Mouse (Mus musculus): ENCODE results near the gene Plac1. TPM values are rescaled to one million over a fixed set of nuclear protein-coding genes. Genes with fewer than 3 reads are reported as not detected.
"Not testable (repeated sequence)": the region's sequence is repeated elsewhere in the genome, so short reads cannot be mapped to it uniquely, and the experiment has no call there.

The Plac1 gene
- 0.75 TPM in 1 of 2 replicates, not detected in the other for polyA plus RNA-seq (2015; fragmentation: Nextera tagmentation; extraction: Ambion mirVana)

GRCm38 (mm10) chrX:53240011-53240410 is at the start of gene Plac1:
Gene Plac1 (minus strand): TSS chrX:53240111.
- H3K9me3 ChIP-seq (ENCODE audit: control insufficient read depth, low read length) = no peaks in the 10 kb centered on the region
- no peaks in the 10 kb centered on the region for H3K4me1 ChIP-seq (replicated peaks; ENCODE audit: control insufficient read depth, insufficient read depth, low read length)
- no peak within 1 kb of the TSS for H3K27ac ChIP-seq (ENCODE audit: low read length)
- H3K36me3 ChIP-seq (ENCODE audit: control insufficient read depth, insufficient read depth) = no peaks in the 10 kb centered on the region
- no peak within 1 kb of the TSS for H3K4me2 ChIP-seq (ENCODE audit: low read length)
- H3K9ac ChIP-seq (replicated peaks; ENCODE audit: low read depth, low read length) = no peak within 1 kb of the TSS
- WGBS = 75% methylated on average over 4 of the region's 4 CpGs
- no peak within 1 kb of the TSS for H3K4me3 ChIP-seq (replicated peaks; ENCODE audit: low read length)
- no peak for ATAC-seq
- no peaks in the 10 kb centered on the region for H3K27me3 ChIP-seq (replicated peaks; ENCODE audit: control insufficient read depth, insufficient read depth, low read length)

GRCm38 (mm10) chrX:53287924-53288323 is 48.0 kb upstream of the Plac1 start:
- Histone ChIP-seq H3K9ac (replicated peaks; ENCODE audit: low read depth, low read length) (no peak overlapping the region), H3K36me3 (ENCODE audit: control insufficient read depth, insufficient read depth) (no peaks in the 10 kb centered on the region), H3K4me1 (replicated peaks; ENCODE audit: control insufficient read depth, insufficient read depth, low read length) (no peaks in the 10 kb centered on the region), H3K4me2 (ENCODE audit: low read length) (no peak overlapping the region), H3K4me3 (replicated peaks; ENCODE audit: low read length) (no peak overlapping the region), H3K27ac (ENCODE audit: low read length) (no peak overlapping the region), H3K27me3 (replicated peaks; ENCODE audit: control insufficient read depth, insufficient read depth, low read length) (no peaks in the 10 kb centered on the region), H3K9me3 (ENCODE audit: control insufficient read depth, low read length) (no peaks in the 10 kb centered on the region)
- ATAC-seq = no peak
- whole genome bisulfite sequencing = 71% methylated on average over 5 of the region's 5 CpGs

DNA sequence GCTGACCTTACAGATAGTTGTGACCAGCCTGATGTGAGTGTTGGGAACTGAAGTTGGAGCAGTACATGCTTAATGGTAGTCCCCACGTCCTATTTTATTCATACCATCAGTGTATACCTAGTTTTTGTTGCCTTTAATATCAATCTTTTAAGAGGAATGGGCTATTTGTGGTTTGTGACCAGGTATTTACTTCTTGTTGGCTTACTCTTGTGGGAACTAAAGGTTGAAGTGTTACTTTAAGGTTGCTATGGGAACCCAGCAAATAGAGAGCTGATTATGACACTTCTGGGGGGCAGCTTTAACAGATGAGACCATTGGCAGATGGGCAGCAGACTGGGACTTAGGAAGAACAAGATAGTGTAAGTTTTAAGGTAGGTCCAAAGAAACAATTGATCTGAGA is 33.2 kb upstream of the Plac1 start, which contains the start of gene Fam122c:
Fam122c (plus strand) TSS at position 301 of the 400 bp plus-strand sequence.
- H3K27me3 ChIP-seq (replicated peaks; ENCODE audit: control insufficient read depth, insufficient read depth, low read length) = no peaks in the 10 kb centered on the region
- H3K9me3 ChIP-seq (ENCODE audit: control insufficient read depth, low read length) = no peaks in the 10 kb centered on the region
- no peak within 1 kb of the TSS for H3K4me2 ChIP-seq (ENCODE audit: low read length)
- no peak for ATAC-seq
- 58% methylated on average over 1 of the region's 1 CpGs for WGBS
- no peak within 1 kb of the TSS for H3K9ac ChIP-seq (replicated peaks; ENCODE audit: low read depth, low read length)
- H3K36me3 ChIP-seq (ENCODE audit: control insufficient read depth, insufficient read depth) = no peaks in the 10 kb centered on the region
- H3K4me3 ChIP-seq (replicated peaks; ENCODE audit: low read length) = no peak within 1 kb of the TSS
- peaks cover 7% of the 10 kb centered on the region for H3K4me1 ChIP-seq (replicated peaks; ENCODE audit: control insufficient read depth, insufficient read depth, low read length)
- no peak within 1 kb of the TSS for H3K27ac ChIP-seq (ENCODE audit: low read length)

DNA sequence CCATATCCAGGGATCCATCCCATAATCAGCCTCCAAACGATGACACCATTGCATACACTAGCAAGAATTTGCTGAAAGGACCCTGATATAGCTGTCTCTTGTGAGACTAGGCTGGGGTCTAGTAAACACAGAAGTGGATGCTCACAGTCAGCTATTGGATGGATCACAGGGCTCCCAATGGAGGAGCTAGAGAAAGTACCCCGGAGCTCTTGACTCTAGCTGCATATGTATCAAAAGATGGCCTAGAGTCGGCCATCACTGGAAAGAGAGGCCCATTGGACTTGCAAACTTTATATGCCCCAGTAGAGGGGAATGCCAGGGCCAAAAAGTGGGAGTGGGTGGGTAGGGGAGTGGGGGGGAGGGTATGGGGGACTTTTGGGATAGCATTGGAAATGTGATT is 31.7 kb upstream of the Plac1 start:
- not testable (repeated sequence) for H3K27me3 ChIP-seq (replicated peaks; ENCODE audit: control insufficient read depth, insufficient read depth, low read length)

DNA sequence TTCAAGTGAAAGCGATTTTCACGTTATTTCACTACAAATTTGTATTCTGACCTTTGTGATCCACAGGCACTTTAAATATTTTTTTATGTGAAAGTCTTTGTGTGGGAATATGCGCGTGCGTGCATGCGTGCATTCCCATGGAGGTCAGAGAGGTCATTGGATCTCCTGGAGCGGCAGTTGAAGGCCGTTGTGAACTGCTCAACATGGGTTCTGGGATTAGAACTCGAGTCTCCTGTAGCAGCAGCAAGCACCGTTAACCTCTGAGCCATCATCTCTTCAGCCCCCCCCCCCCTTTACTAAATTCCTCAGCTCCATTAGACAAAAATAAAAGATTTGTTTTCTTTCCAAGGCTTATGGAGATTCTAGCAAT is 30.1 kb upstream of the Plac1 start:
- Histone ChIP-seq H3K4me2 (ENCODE audit: low read length) (peak overlapping the region; percentile 50), H3K9ac (replicated peaks; ENCODE audit: low read depth, low read length) (no peak overlapping the region), H3K27ac (ENCODE audit: low read length) (no peak overlapping the region), H3K9me3 (ENCODE audit: control insufficient read depth, low read length) (no peaks in the 10 kb centered on the region), H3K4me1 (replicated peaks; ENCODE audit: control insufficient read depth, insufficient read depth, low read length) (peaks cover 7% of the 10 kb centered on the region), H3K36me3 (ENCODE audit: control insufficient read depth, insufficient read depth) (no peaks in the 10 kb centered on the region), H3K27me3 (replicated peaks; ENCODE audit: control insufficient read depth, insufficient read depth, low read length) (no peaks in the 10 kb centered on the region), H3K4me3 (replicated peaks; ENCODE audit: low read length) (peak overlapping the region; percentile 64)
- WGBS = 27% methylated on average over 10 of the region's 10 CpGs
- peak; percentile 22; the same call in 1 of the 2 replicates for ATAC-seq

More for the DNA sequence above, 31.7 kb upstream of the Plac1 start:
- not testable (repeated sequence) for H3K4me1 ChIP-seq (replicated peaks; ENCODE audit: control insufficient read depth, insufficient read depth, low read length); H3K4me2 ChIP-seq (ENCODE audit: low read length); H3K36me3 ChIP-seq (ENCODE audit: control insufficient read depth, insufficient read depth); H3K9ac ChIP-seq (replicated peaks; ENCODE audit: low read depth, low read length); H3K4me3 ChIP-seq (replicated peaks; ENCODE audit: low read length); ATAC-seq; H3K27ac ChIP-seq (ENCODE audit: low read length); H3K9me3 ChIP-seq (ENCODE audit: control insufficient read depth, low read length)
- WGBS = 89% methylated on average over 3 of the region's 3 CpGs

- no peaks in the 10 kb centered on the region for H3K27me3 ChIP-seq (replicated peaks; ENCODE audit: control insufficient read depth, insufficient read depth, low read length)
- H3K9ac ChIP-seq (replicated peaks; ENCODE audit: low read depth, low read length) = peak within 1 kb of the TSS; percentile 64
- H3K4me2 ChIP-seq (ENCODE audit: low read length) = peak within 1 kb of the TSS; percentile 72
- no peaks in the 10 kb centered on the region for H3K36me3 ChIP-seq (ENCODE audit: control insufficient read depth, insufficient read depth)
- H3K4me1 ChIP-seq (replicated peaks; ENCODE audit: control insufficient read depth, insufficient read depth, low read length) = peaks cover 7% of the 10 kb centered on the region
- WGBS = 23% methylated on average over 37 of the region's 40 CpGs
- H3K27ac ChIP-seq (ENCODE audit: low read length) = peak within 1 kb of the TSS; percentile 60
- peak within 1 kb of the TSS; percentile 64 for H3K4me3 ChIP-seq (replicated peaks; ENCODE audit: low read length)
- ATAC-seq = peak; percentile 90
- no peaks in the 10 kb centered on the region for H3K9me3 ChIP-seq (ENCODE audit: control insufficient read depth, low read length)
These were observed 29.6 kb upstream of the Plac1 start, which contains the start of gene Fam122b for GRCm38 (mm10) chrX:53269289-53270062. Gene Fam122b (minus strand): TSS chrX:53269805.

GRCm38 (mm10) chrX:53268856-53269255 is 28.9 kb upstream of the Plac1 start:
- Histone ChIP-seq H3K9ac (replicated peaks; ENCODE audit: low read depth, low read length) (peak overlapping the region; percentile 25; the same call in 1 of the 2 replicates), H3K4me2 (ENCODE audit: low read length) (peak overlapping the region; percentile 72), H3K4me3 (replicated peaks; ENCODE audit: low read length) (peak overlapping the region; percentile 64), H3K27ac (ENCODE audit: low read length) (no peak overlapping the region; the same call in 1 of the 2 replicates), H3K27me3 (replicated peaks; ENCODE audit: control insufficient read depth, insufficient read depth, low read length) (no peaks in the 10 kb centered on the region), H3K9me3 (ENCODE audit: control insufficient read depth, low read length) (no peaks in the 10 kb centered on the region), H3K4me1 (replicated peaks; ENCODE audit: control insufficient read depth, insufficient read depth, low read length) (peaks cover 7% of the 10 kb centered on the region), H3K36me3 (ENCODE audit: control insufficient read depth, insufficient read depth) (no peaks in the 10 kb centered on the region)
- ATAC-seq = peak; percentile 88
- 27% methylated on average over 10 of the region's 10 CpGs for WGBS

- Histone ChIP-seq H3K27ac (ENCODE audit: low read length) (no peak overlapping the region), H3K9ac (replicated peaks; ENCODE audit: low read depth, low read length) (no peak overlapping the region), H3K36me3 (ENCODE audit: control insufficient read depth, insufficient read depth) (no peaks in the 10 kb centered on the region), H3K27me3 (replicated peaks; ENCODE audit: control insufficient read depth, insufficient read depth, low read length) (no peaks in the 10 kb centered on the region), H3K9me3 (ENCODE audit: control insufficient read depth, low read length) (no peaks in the 10 kb centered on the region), H3K4me1 (replicated peaks; ENCODE audit: control insufficient read depth, insufficient read depth, low read length) (peaks cover 7% of the 10 kb centered on the region), H3K4me3 (replicated peaks; ENCODE audit: low read length) (no peak overlapping the region), H3K4me2 (ENCODE audit: low read length) (no peak overlapping the region)
- no peak for ATAC-seq
- 80% methylated on average over 9 of the region's 9 CpGs for WGBS
These were observed 26.3 kb upstream of the Plac1 start for GRCm38 (mm10) chrX:53266186-53266585.

GRCm38 (mm10) chrX:53255195-53255594 is 15.3 kb upstream of the Plac1 start:
- no peak overlapping the region for H3K4me2 ChIP-seq (ENCODE audit: low read length)
- H3K9me3 ChIP-seq (ENCODE audit: control insufficient read depth, low read length) = no peaks in the 10 kb centered on the region
- no peaks in the 10 kb centered on the region for H3K27me3 ChIP-seq (replicated peaks; ENCODE audit: control insufficient read depth, insufficient read depth, low read length)
- no peak overlapping the region for H3K9ac ChIP-seq (replicated peaks; ENCODE audit: low read depth, low read length)
- no peak overlapping the region for H3K4me3 ChIP-seq (replicated peaks; ENCODE audit: low read length)
- no peak overlapping the region for H3K27ac ChIP-seq (ENCODE audit: low read length)
- no peaks in the 10 kb centered on the region for H3K36me3 ChIP-seq (ENCODE audit: control insufficient read depth, insufficient read depth)
- no peaks in the 10 kb centered on the region for H3K4me1 ChIP-seq (replicated peaks; ENCODE audit: control insufficient read depth, insufficient read depth, low read length)
- ATAC-seq = no peak

All from forebrain, embryonic 16.5 days (tissue).